Mouse (Mus musculus): ENCODE results near the gene Il2rb.

DNA sequence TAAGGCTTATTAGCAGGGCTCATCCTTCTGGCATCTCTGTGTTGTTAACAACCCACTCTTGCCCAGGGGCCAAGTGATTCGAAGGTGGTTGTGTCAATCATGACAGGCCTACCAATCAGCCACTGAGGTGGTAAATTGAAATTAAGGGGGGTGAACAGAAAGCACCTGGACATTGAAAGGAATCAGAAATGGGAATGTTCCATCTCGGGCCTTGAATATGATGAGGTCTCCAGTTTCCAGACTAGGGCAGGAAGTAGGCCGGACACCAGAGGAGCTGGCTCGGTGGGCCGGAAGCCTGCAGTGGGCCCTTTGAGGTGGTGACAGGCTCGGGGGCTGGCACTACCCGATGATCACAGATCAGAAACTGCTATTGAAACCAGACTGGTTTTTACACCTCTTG, 32.9 kb upstream of the Il2rb start:
- TF ChIP-seq POLR2A (IDR thresholded peaks at IDR 0.05; ENCODE audit: low read depth, low read length) (no peak), CTCF (IDR thresholded peaks at IDR 0.05; ENCODE audit: extremely low read depth, insufficient read depth, insufficient read length, insufficient replicate concordance) (no peak)
